Mouse (Mus musculus) forebrain, embryonic 11.5 days (tissue): ENCODE data around the gene Apc2. TPM values are rescaled to one million over a fixed set of nuclear protein-coding genes. Genes with fewer than 3 reads are reported as not detected.

Source experiments
- ATAC-seq: fragments of 200-750 bp; cut with Nextera tagmentation; replicated peaks from 2 replicates; pipeline ENCODE4 v1.8.0; 2017; ENCODE audit warnings: moderate TSS enrichment; ENCODE audit not compliant: low FRiP score
- DNase-seq: peaks from one replicate; pipeline ENCODE4 v3.0.0-alpha.2; 2017; ENCODE audit warnings: low spot score
- H3K27ac ChIP-seq: fragments of 300-500 bp; sonication (generic); 2 replicates; pipeline ENCODE4 v1.5.1; 2014; ENCODE audit warnings: low read depth, low read length
- H3K27me3 ChIP-seq: fragments of 300-500 bp; sonication (generic); 2 replicates; pipeline ENCODE4 v1.6.1; 2014; ENCODE audit warnings: mild to moderate bottlenecking, low read length, mixed read lengths; ENCODE audit not compliant: control insufficient read depth, insufficient read depth
- H3K36me3 ChIP-seq: fragments of 300-500 bp; sonication (generic); 2 replicates; pipeline ENCODE4 v1.6.1; 2014; ENCODE audit warnings: mild to moderate bottlenecking, low read length, moderate library complexity, mixed read lengths; ENCODE audit not compliant: control insufficient read depth, insufficient read depth
- H3K4me1 ChIP-seq: fragments of 300-500 bp; sonication (generic); replicated peaks from 2 replicates; pipeline ENCODE4 v1.6.1; 2014; ENCODE audit warnings: low read length, mixed read lengths; ENCODE audit not compliant: control insufficient read depth, insufficient read depth
- H3K4me2 ChIP-seq: fragments of 300-500 bp; sonication (generic); 2 replicates; pipeline ENCODE4 v1.6.1; 2014; ENCODE audit warnings: low read depth, mild to moderate bottlenecking, low read length, moderate library complexity, mixed read lengths; ENCODE audit not compliant: severe bottlenecking
- H3K4me3 ChIP-seq: fragments of 300-500 bp; sonication (generic); 2 replicates; pipeline ENCODE4 v1.5.1; 2014; ENCODE audit warnings: low read depth, low read length
- H3K9ac ChIP-seq: fragments of 300-500 bp; sonication (generic); 2 replicates; pipeline ENCODE4 v1.6.1; 2014; ENCODE audit warnings: low read length
- H3K9me3 ChIP-seq: fragments of 300-500 bp; sonication (generic); 2 replicates; pipeline ENCODE4 v1.6.1; 2016; ENCODE audit warnings: low read length, mixed read lengths; ENCODE audit not compliant: control insufficient read depth
- WGBS: fragments of 180-500 bp; shearing (Covaris S2); extraction: QIAGEN DNeasy Blood & Tissue Kit; methylation state at CpG from one replicate; pipeline ENCODE4 v1.1.7; 2014; 5-methylcytosine and 5-hydroxymethylcytosine counted together
- polyA plus RNA-seq: library from polyadenylated mRNA; unstranded; fragments of >200 nt; fragmentation: Nextera tagmentation; extraction: Ambion mirVana; gene quantifications from 2 replicates; pipeline ENCODE4 v1.2.1, GENCODE M21; 2014

Apc2 gene
- polyA plus RNA-seq, 1 experiment from 2014 or later, result 77.7 TPM

DNA sequence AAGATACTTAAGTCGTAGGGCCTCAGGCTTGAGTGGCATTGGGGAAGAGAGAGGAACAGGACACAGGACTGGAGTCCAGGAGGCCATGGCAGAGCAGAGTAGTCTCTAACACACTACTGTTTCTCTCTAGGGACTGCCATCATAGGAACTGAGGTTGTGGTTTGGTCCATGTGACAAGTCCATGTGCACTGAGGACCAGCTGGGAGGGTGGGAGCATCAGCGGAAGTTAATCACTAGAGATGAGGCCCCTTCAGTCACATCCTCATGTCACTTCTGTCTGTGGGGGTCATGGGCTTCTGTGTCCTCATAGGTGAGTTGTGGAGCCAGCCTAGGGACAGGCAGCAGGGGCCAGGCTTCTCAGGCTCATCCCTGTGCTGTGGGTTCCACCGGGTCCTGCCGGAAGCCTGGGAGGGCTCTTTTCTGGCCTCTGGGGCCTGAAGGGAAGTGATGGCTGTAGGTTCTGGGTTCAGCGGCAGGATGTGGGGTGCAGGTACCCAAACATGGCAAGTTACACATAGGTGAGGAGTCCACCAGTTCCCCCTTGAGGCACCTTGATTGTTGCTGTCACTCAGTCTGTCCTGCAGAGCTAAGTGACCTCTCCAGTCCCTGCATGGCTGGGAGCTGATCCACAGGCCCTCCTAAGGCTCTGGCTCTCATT, 24.5 kb upstream of the Apc2 start:
- H3K9ac ChIP-seq, result no peak overlapping the region
- H3K9me3 ChIP-seq, result no peaks in the 10 kb centered on the region
- H3K27me3 ChIP-seq, result no peaks in the 10 kb centered on the region
- H3K4me1 ChIP-seq, result peaks cover 15% of the 10 kb centered on the region
- ATAC-seq (no peak), DNase-seq (no peak)
- H3K36me3 ChIP-seq, result no peaks in the 10 kb centered on the region; the same call in 1 of the 2 replicates
- H3K4me2 ChIP-seq, result no peak overlapping the region
- no peak overlapping the region for H3K4me3 ChIP-seq
- 89% methylated on average over 5 of the region's 5 CpGs for WGBS
- no peak overlapping the region for H3K27ac ChIP-seq

DNA sequence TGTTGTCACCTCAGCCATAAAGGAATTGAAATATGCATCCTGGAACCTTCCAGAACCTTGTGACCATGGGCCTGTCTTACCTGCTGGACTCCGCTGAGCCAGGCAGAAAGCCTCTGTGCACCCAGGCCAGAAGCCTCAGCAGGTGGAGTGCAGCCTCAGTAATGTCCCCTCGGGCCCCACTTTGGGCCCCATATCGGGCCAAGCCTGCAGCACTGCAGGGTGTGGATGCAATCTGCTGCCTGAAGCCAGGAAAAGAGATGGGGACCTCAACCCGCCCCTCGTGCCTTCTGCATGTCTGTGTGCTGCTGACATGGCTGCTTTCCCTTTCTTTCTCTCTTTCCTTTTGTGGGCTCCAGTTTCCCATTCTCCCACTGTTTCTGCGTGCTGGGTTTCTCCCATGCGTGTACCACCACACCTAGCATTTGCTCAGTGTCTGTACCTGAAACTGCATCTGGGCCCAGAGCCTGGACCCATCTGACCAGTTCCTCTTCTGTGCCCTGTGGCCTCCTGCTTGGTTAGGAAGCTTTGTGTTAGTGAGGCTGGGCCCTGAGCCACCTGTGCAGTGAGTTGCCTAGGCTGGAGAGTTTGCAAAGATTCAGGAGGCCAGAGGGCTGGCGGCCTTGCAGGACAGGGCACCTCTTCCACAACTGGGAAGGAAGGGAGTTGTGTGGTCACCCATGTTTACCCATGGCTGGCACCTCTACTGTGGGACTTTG, 23.7 kb upstream of the Apc2 start:
- Histone ChIP-seq H3K9me3 (no peaks in the 10 kb centered on the region), H3K27ac (no peak overlapping the region), H3K4me1 (peaks cover 10% of the 10 kb centered on the region), H3K27me3 (no peaks in the 10 kb centered on the region), H3K4me3 (no peak overlapping the region), H3K9ac (no peak overlapping the region), H3K4me2 (no peak overlapping the region), H3K36me3 (peaks cover 2% of the 10 kb centered on the region; the same call in 1 of the 2 replicates)
- DNase-seq (no peak), ATAC-seq (no peak)
- 87% methylated on average over 8 of the region's 8 CpGs for WGBS

DNA sequence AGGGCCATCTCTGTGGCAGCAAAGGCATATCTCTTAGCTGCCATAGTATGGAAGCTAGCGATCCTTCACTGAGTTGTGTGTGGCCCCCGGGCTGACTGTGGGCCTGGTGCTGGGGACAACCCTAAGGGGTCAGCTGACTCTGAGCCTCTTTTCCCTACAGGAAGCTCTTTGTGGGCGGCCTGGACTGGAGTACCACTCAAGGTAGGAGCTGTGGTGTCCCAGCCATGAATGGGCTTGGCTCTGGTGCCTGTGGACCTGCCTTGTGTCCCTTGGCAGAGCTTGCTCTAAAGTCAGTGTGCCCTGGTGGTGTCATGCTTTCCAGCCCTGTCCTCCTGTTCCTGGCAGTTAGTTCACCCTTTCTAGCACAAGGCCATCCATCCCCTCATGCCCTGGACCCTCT, 21.9 kb upstream of the Apc2 start:
- H3K4me1 ChIP-seq, result 0 out of 2 replicates have a peak, but pooled peaks cover under 1% of the 10 kb centered on the region
- no peaks in the 10 kb centered on the region for H3K27me3 ChIP-seq
- WGBS, result 97% methylated on average over 3 of the region's 3 CpGs
- H3K4me3 ChIP-seq, result no peak overlapping the region
- peaks cover 14% of the 10 kb centered on the region; the same call in 1 of the 2 replicates for H3K36me3 ChIP-seq
- H3K4me2 ChIP-seq, result no peak overlapping the region
- DNase-seq (no peak), ATAC-seq (no peak)
- no peak overlapping the region for H3K27ac ChIP-seq
- no peaks in the 10 kb centered on the region for H3K9me3 ChIP-seq
- no peak overlapping the region for H3K9ac ChIP-seq

DNA sequence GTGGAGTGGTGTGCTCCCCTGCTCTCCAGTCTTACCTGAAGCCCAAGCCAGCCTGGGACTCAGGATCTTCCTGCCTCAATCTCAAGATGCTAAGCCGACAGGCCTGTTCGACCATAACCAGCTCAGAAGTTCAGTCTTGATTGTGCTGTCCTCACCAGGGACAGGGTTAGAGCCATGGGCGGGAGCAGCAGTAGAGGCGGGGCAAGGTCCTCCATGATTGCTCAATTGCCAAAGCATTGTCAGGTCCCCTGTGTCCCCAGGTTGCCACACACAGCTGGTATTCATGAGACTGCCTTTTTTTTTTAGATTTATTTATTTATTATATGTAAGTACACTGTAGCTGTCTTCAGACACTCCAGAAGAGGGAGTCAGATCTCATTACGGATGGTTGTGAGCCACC, 19.5 kb upstream of the Apc2 start:
- peaks cover 22% of the 10 kb centered on the region for H3K36me3 ChIP-seq
- WGBS, result 89% methylated on average over 5 of the region's 5 CpGs

DNA sequence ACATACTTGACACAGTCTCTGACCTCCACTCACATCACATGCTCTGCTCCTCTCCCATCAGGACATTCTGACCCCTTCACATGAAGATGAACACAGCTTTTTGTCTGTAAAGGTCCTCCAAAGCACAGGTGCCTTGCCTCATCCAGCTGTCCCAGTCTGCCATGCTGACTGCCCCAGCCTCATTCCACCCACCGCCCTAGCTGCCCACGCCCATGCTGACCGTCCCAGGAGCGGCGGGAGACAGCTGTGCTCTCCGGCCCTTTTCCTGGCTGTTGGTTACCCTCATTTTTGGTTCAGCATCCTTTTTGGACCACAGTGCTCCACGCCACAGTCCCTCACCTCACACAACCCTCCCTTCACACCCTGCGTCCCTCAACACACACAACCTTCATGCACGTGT, 17.4 kb upstream of the Apc2 start:
- WGBS, result 94% methylated on average over 9 of the region's 9 CpGs

More for the DNA sequence above, 19.5 kb upstream of the Apc2 start:
- ATAC-seq (no peak), DNase-seq (no peak)
- no peaks in the 10 kb centered on the region for H3K27me3 ChIP-seq
- H3K27ac ChIP-seq, result no peak overlapping the region
- H3K9me3 ChIP-seq, result no peaks in the 10 kb centered on the region
- no peak overlapping the region for H3K4me3 ChIP-seq
- H3K4me2 ChIP-seq, result no peak overlapping the region
- no peak overlapping the region for H3K9ac ChIP-seq
- H3K4me1 ChIP-seq, result no peaks in the 10 kb centered on the region

DNA sequence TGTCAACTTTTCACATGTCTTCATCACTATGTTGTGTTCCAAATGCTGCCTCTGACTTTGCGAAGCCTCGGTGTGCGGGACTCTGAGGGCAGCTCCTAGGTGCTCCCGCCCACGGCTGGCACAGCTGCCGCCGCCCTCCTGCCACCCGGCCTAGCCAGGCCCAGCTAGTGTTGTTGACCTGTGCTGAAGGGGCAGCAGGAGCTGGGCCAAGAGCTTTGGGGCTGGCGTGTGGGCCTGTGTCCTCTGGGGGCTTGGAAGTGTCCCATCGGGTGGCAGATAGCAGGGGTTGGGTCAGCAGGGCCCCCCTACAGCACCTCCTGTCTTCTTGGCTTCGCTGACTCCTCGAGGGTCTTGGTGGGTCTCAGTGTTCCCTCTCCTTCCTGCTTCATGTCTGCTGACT, 16.5 kb upstream of the Apc2 start:
- H3K27ac ChIP-seq, result no peak overlapping the region
- H3K36me3 ChIP-seq, result peaks cover 22% of the 10 kb centered on the region
- DNase-seq, result no peak
- H3K4me3 ChIP-seq, result no peak overlapping the region
- no peaks in the 10 kb centered on the region for H3K4me1 ChIP-seq
- H3K27me3 ChIP-seq, result no peaks in the 10 kb centered on the region
- no peak overlapping the region for H3K4me2 ChIP-seq
- no peaks in the 10 kb centered on the region for H3K9me3 ChIP-seq
- no peak for ATAC-seq
- 90% methylated on average over 12 of the region's 12 CpGs for WGBS
- no peak overlapping the region for H3K9ac ChIP-seq

More for the DNA sequence above, 17.4 kb upstream of the Apc2 start:
- Histone ChIP-seq H3K4me3 (no peak overlapping the region), H3K4me2 (no peak overlapping the region), H3K4me1 (no peaks in the 10 kb centered on the region), H3K36me3 (peaks cover 22% of the 10 kb centered on the region), H3K9me3 (no peaks in the 10 kb centered on the region), H3K27ac (no peak overlapping the region), H3K9ac (no peak overlapping the region), H3K27me3 (no peaks in the 10 kb centered on the region)
- ATAC-seq (no peak), DNase-seq (no peak)

DNA sequence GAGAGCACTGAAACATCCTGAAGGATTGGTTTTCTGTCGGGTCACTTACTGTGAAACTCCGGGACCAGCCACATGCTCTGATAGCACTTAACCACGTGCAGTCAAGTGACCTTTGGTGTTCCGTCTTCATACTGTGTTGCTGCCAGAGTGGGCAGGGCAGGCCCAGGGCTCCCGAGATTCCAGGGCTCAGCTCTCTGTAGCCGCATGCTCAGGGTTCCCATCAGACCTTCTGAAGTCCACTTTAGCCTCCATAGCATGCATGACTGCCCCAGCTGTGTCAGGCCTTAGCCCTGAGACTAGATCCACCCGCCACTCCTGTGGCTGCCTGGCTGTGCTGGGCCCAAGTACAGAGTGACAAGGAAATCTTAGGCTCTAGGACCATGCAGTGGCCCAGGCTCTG, 14.5 kb upstream of the Apc2 start:
- Histone ChIP-seq H3K9me3 (no peaks in the 10 kb centered on the region), H3K4me3 (no peak overlapping the region), H3K27ac (no peak overlapping the region), H3K4me1 (no peaks in the 10 kb centered on the region), H3K36me3 (peaks cover 27% of the 10 kb centered on the region), H3K9ac (no peak overlapping the region), H3K4me2 (no peak overlapping the region), H3K27me3 (no peaks in the 10 kb centered on the region)
- no peak for ATAC-seq
- no peak for DNase-seq
- 83% methylated on average over 7 of the region's 7 CpGs for WGBS

DNA sequence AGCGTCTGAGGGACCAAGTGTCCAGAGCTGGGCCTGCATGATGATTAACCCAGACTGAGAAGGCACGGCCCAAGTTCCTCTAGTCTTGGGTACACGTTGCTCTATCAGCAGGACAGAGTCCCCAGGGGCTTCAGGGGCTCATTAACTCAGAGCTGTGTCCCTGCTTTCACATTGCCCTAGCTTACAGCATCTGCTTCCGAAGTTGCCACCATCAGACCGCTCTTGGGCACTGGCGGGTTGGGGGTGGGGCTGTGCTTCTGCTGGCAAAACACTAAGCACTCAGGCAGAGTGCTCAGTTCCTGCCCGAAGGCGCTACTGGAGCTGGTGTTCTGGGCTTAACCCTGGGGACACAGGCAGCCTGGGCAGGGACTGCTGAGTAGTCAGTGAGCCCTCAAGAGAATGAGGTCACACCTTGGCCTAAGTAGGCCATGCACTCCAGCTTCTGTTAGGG, 13.8 kb upstream of the Apc2 start:
- H3K27ac ChIP-seq, result no peak overlapping the region
- H3K4me2 ChIP-seq, result no peak overlapping the region
- H3K4me3 ChIP-seq, result no peak overlapping the region
- peaks cover 26% of the 10 kb centered on the region for H3K36me3 ChIP-seq
- H3K9me3 ChIP-seq, result no peaks in the 10 kb centered on the region
- WGBS, result 85% methylated on average over 8 of the region's 8 CpGs
- no peaks in the 10 kb centered on the region for H3K27me3 ChIP-seq
- no peak for ATAC-seq
- H3K4me1 ChIP-seq, result no peaks in the 10 kb centered on the region
- no peak overlapping the region for H3K9ac ChIP-seq
- no peak for DNase-seq
